ENCODE assay signal across 8 mouse cellular contexts in genomic region chr1:132095356-132096004, GRCm38 (mm10). TPM values are rescaled to one million over a fixed set of nuclear protein-coding genes. Genes with fewer than 3 reads are reported as not detected.
A peak's percentile ranks its signal among the peaks of the same experiment; 100 is the strongest.
DNase-seq lines count a peak whose midpoint lies in the region; ATAC-seq and TF ChIP-seq lines count a peak whose summit lies in the region.

No protein-coding gene starts in this region.

- intact Hi-C loops in gastrocnemius, postnatal 14 days (cut with DNase I; ENCODE audit: low total_unique reads): no loop called here

- H3K27ac ChIP-seq in stomach, embryonic 16.5 days (ENCODE audit: low read length): peak overlapping the region; percentile 29; the same call in 1 of the 2 replicates

- H3K36me3 ChIP-seq in G1E (replicated peaks): no peaks in the 10 kb centered on the region
- H3K36me3 ChIP-seq in stomach, embryonic 16.5 days (ENCODE audit: control insufficient read depth, insufficient read depth, low read length): no peaks in the 10 kb centered on the region

- no peak overlapping the region for H3K9ac ChIP-seq in stomach, embryonic 16.5 days (ENCODE audit: low read length)

- peaks cover 8% of the 10 kb centered on the region for H3K27me3 ChIP-seq in G1E (ENCODE audit: insufficient read depth, low read length)
- no peaks in the 10 kb centered on the region for H3K27me3 ChIP-seq in stomach, embryonic 16.5 days (ENCODE audit: control insufficient read depth, insufficient read depth, low read length)

- DNase-seq in embryo, embryonic 10 days (ENCODE audit: low spot score): peak; percentile 21
- no peak for DNase-seq in embryo, embryonic 10.5 days (ENCODE audit: low spot score)
- no peak for DNase-seq in G1E (ENCODE audit: low spot score)
- DNase-seq in gastrocnemius, postnatal 14 days: peak; percentile 57
- DNase-seq in kidney, postnatal 25 days: peak; percentile 21 to 69
- DNase-seq in left cerebral cortex, adult 11 months (ENCODE audit: low spot score): no peak
- DNase-seq in layer of hippocampus, adult 18-20 months (ENCODE audit: low spot score in 2 of 2): no peak

- peak; percentile 91 for ATAC-seq in G1E (ENCODE audit: extremely low read depth, insufficient number of reproducible peaks, low FRiP score, poor library complexity, severe bottlenecking)
- peak; percentile 86 for ATAC-seq in stomach, embryonic 16.5 days (ENCODE audit: insufficient read depth, low FRiP score)

- H3K4me3 ChIP-seq in G1E (ENCODE audit: low read depth, low read length): no peak overlapping the region
- H3K4me3 ChIP-seq in stomach, embryonic 16.5 days (replicated peaks; ENCODE audit: low read length): no peak overlapping the region

- WGBS in stomach, embryonic 16.5 days: 47% methylated on average over 11 of the region's 11 CpGs

- no peak for TF ChIP-seq CTCF in G1E (IDR thresholded peaks at IDR 0.05; ENCODE audit: low read depth, low read length)

- peaks cover 4% of the 10 kb centered on the region for H3K4me1 ChIP-seq in G1E (ENCODE audit: insufficient read depth, low read depth, low read length)
- no peaks in the 10 kb centered on the region for H3K4me1 ChIP-seq in stomach, embryonic 16.5 days (ENCODE audit: control insufficient read depth, insufficient read depth, low read length)

- H3K9me3 ChIP-seq in G1E (replicated peaks): no peaks in the 10 kb centered on the region
- no peaks in the 10 kb centered on the region for H3K9me3 ChIP-seq in stomach, embryonic 16.5 days (replicated peaks; ENCODE audit: control insufficient read depth, low read length)

- H3K4me2 ChIP-seq in stomach, embryonic 16.5 days (ENCODE audit: low read depth, low read length): no peak overlapping the region

RNA-seq across cellular contexts. Expression of gene Mfsd4a, which starts 27.6 kb away (rescaled TPM):
- total RNA-seq in G1E (2014; fragmentation: Nextera tagmentation) (not detected in 2 replicates), G1E (2017) (0.70 and 1.0 TPM in 2 replicates)
- not detected in 2 replicates for polyA plus RNA-seq in G1E (2012)
- total RNA-seq in gastrocnemius, postnatal 14 days (2021): 1 to 10 TPM; 2.0 to 2.2 TPM
- polyA plus RNA-seq in stomach, embryonic 16.5 days (2015; fragmentation: Nextera tagmentation; extraction: Ambion mirVana): 16.0 and 18.2 TPM in 2 replicates
- total RNA-seq in layer of hippocampus, adult 18-20 months (2021): 10 to 100 TPM; 66.4 to 79.3 TPM

RNA-seq across cellular contexts. Expression of gene Cdk18, which starts 44.0 kb away (rescaled TPM):
- total RNA-seq in G1E (2014; fragmentation: Nextera tagmentation): not detected in 2 replicates
- total RNA-seq in G1E (2017): 0.06 and 0.33 TPM in 2 replicates
- 0.02 TPM in 1 of 2 replicates, not detected in the other for polyA plus RNA-seq in G1E (2012)
- total RNA-seq in gastrocnemius, postnatal 14 days (2021): 1 to 10 TPM in 1 of 2 experiments, under 1 TPM in 1; 0.92 to 1.6 TPM
- 6.9 and 7.4 TPM in 2 replicates for polyA plus RNA-seq in stomach, embryonic 16.5 days (2015; fragmentation: Nextera tagmentation; extraction: Ambion mirVana)
- 10 to 100 TPM; 21.7 to 29.2 TPM for total RNA-seq in layer of hippocampus, adult 18-20 months (2021)

Comparison
In these comparisons a context has a peak if more than half of its experiments do, and no peak if none do; other contexts are left out.
1. DNase-seq: peak in embryo, embryonic 10 days (single experiment), gastrocnemius, postnatal 14 days (single experiment) and kidney, postnatal 25 days (2 of 2); none in embryo, embryonic 10.5 days (single experiment), G1E (single experiment), left cerebral cortex, adult 11 months (single experiment) and layer of hippocampus, adult 18-20 months (0 of 2).
2. RNA of gene Mfsd4a, which starts 27.6 kb away (total RNA-seq): 66.4 to 79.3 TPM in layer of hippocampus, adult 18-20 months; 2.0 to 2.2 TPM in gastrocnemius, postnatal 14 days and 0.70 to 1.0 TPM in G1E; every median in the first group is over 10 times any median in the second.
3. RNA of gene Cdk18, which starts 44.0 kb away (total RNA-seq): 21.7 to 29.2 TPM in layer of hippocampus, adult 18-20 months; 0.92 to 1.6 TPM in gastrocnemius, postnatal 14 days and 0.06 to 0.33 TPM in G1E; every median in the first group is over 4 times any median in the second.